9 mouse cellular contexts compared by ENCODE assay signal in the genomic region with DNA sequence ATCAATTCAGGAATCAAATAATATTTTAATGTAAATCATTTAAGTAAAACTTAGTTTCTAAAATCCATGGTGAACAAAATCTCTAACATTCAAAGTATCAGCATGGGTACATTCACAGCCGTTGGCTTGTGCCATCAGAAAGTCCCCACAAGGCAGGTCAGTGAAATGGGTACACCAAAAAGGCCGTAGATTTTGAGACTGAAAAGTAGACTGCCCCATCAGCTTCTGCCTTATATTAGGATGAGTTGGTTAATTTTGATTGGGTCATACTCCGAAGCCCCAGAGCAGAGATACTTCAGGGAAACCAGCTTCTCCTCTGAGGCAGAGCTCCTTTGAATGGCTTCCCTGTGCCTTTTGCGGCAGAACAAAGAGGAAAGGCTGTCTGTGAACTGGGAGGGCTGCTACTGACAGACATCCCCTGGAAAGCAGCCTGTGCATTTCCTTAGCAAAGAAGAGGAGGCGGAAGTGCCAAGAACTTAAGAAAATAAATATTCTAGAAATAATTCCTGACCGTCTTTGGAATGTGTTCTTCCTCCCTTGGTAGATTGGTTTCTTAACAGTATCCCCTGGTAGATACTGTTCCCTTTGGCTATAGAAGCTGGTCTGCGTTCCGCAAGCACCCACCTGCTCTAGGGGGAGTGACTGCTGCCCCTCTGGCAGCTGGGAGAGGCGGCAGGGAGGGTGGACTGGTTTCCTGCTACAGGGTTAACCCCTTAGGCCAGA.
DNase-seq lines count a peak whose midpoint lies in the region; ATAC-seq and TF ChIP-seq lines count a peak whose summit lies in the region.
"Had no signal": no experiment of that assay in that cellular context is flagged by ENCODE, and none has a peak within 500 bp of the region (broad histone marks: within the 10 kb centered on the region; RNA-seq: fewer than 3 reads in every experiment).

No protein-coding gene starts in this region.

- no peaks in the 10 kb centered on the region for H3K9me3 ChIP-seq in heart, embryonic 10.5 days
- H3K9me3 ChIP-seq in midbrain, embryonic 14.5 days (ENCODE audit: control insufficient read depth, low read length): no peaks in the 10 kb centered on the region

- no peaks in the 10 kb centered on the region for H3K27me3 ChIP-seq in testis, adult 2 months (ENCODE audit: control insufficient read depth, insufficient read depth, low read length)
- H3K27me3 ChIP-seq in heart, embryonic 10.5 days (ENCODE audit: insufficient read depth, poor library complexity, severe bottlenecking): no peaks in the 10 kb centered on the region
- H3K27me3 ChIP-seq in midbrain, embryonic 14.5 days (ENCODE audit: control insufficient read depth, insufficient read depth, low read length): no peaks in the 10 kb centered on the region
- H3K27me3 ChIP-seq: Patski had no signal

- H3K4me2 ChIP-seq in midbrain, embryonic 14.5 days (ENCODE audit: low read length): 0 out of 2 replicates have a peak overlapping the region, but pooled peaks have one; percentile 9

- TF ChIP-seq POLR2A in testis, adult 2 months (IDR thresholded peaks at IDR 0.05; ENCODE audit: control insufficient read depth, low read depth, low read length): no peak

- WGBS in heart, embryonic 10.5 days: 46% methylated on average over 9 of the region's 9 CpGs
- 27% methylated on average over 9 of the region's 9 CpGs for WGBS in midbrain, embryonic 14.5 days

- H3K4me3 ChIP-seq in testis, adult 2 months (ENCODE audit: control insufficient read depth, low read depth, low read length): no peak overlapping the region
- H3K4me3 ChIP-seq in heart, embryonic 10.5 days: no peak overlapping the region
- no peak overlapping the region for H3K4me3 ChIP-seq in midbrain, embryonic 14.5 days (replicated peaks; ENCODE audit: low read depth, low read length)

- 0 out of 2 replicates have a peak, but pooled peaks have one; percentile 49 for ATAC-seq in midbrain, embryonic 14.5 days (ENCODE audit: low FRiP score, low TSS enrichment)
- ATAC-seq: Patski had no signal

- no peak overlapping the region for H3K9ac ChIP-seq in midbrain, embryonic 14.5 days (replicated peaks; ENCODE audit: low read length)

- H3K36me3 ChIP-seq in testis, adult 2 months (ENCODE audit: control insufficient read depth, insufficient read depth, low read length): no peaks in the 10 kb centered on the region
- H3K36me3 ChIP-seq in heart, embryonic 10.5 days: no peaks in the 10 kb centered on the region
- H3K36me3 ChIP-seq in midbrain, embryonic 14.5 days (ENCODE audit: control insufficient read depth, insufficient read depth, low read length): no peaks in the 10 kb centered on the region

- H3K27ac ChIP-seq in testis, adult 2 months (ENCODE audit: control insufficient read depth, insufficient read depth, low read depth, low read length): peak overlapping the region; percentile 5; the same call in 1 of the 2 replicates
- H3K27ac ChIP-seq in heart, embryonic 10.5 days: peak overlapping the region; percentile 88
- H3K27ac ChIP-seq in midbrain, embryonic 14.5 days (replicated peaks; ENCODE audit: low read depth, low read length): peak overlapping the region; percentile 65

- H3K4me1 ChIP-seq in testis, adult 2 months (ENCODE audit: control insufficient read depth, insufficient read depth, low read length): no peaks in the 10 kb centered on the region; the same call in 1 of the 2 replicates
- H3K4me1 ChIP-seq in heart, embryonic 10.5 days: peaks cover 60% of the 10 kb centered on the region
- H3K4me1 ChIP-seq in midbrain, embryonic 14.5 days (ENCODE audit: control insufficient read depth, insufficient read depth, low read length): peaks cover 28% of the 10 kb centered on the region

- no peak for DNase-seq in testis, postnatal 10 days (ENCODE audit: low spot score)
- no peak for DNase-seq in heart, embryonic 10.5 days (ENCODE audit: low spot score)
- DNase-seq in kidney, adult 9 months: peak; percentile 56
- peak; percentile 64 for DNase-seq in midbrain, embryonic 14.5 days
- DNase-seq in right cerebral cortex, postnatal 36 days (ENCODE audit: low spot score in 2 of 2): no peak
- DNase-seq in spleen, postnatal 4 days (ENCODE audit: low spot score in 2 of 2): no peak
- DNase-seq in urinary bladder, postnatal 14 days (ENCODE audit: low spot score): no peak

- TF ChIP-seq CTCF in testis, adult 2 months (IDR thresholded peaks at IDR 0.05; ENCODE audit: control insufficient read depth, insufficient read depth, insufficient replicate concordance, low read depth, low read length): no peak

Comparison
In these comparisons a context has a peak if more than half of its experiments do, and no peak if none do; other contexts are left out.
1. H3K27ac ChIP-seq: peak in every context shown above with its lines; median percentile 88 in heart, embryonic 10.5 days; 65 in midbrain, embryonic 14.5 days; 5 in testis, adult 2 months.
2. DNase-seq: peak in kidney, adult 9 months (single experiment) and midbrain, embryonic 14.5 days (single experiment); none in testis, postnatal 10 days (single experiment), heart, embryonic 10.5 days (single experiment), right cerebral cortex, postnatal 36 days (0 of 2), spleen, postnatal 4 days (0 of 2) and urinary bladder, postnatal 14 days (single experiment).